Mouse (Mus musculus) effector memory CD4-positive, alpha-beta T cell, adult 5 months (primary cell): ENCODE measurements around the gene Cbx4. TPM values are rescaled to one million over a fixed set of nuclear protein-coding genes. Genes with fewer than 3 reads are reported as not detected.

Experiments
- polyA plus RNA-seq: library from polyadenylated mRNA; unstranded; fragments of 100-300 nt; shearing (Covaris generic); gene quantifications from one replicate; pipeline ENCODE4 v1.2.1, GENCODE M21; 2017

The Cbx4 gene
- 95.9 TPM for polyA plus RNA-seq

GRCm38 (mm10) chr11:119086144-119086971, at the start of gene Cbx4:
Gene Cbx4 (minus strand): TSS chr11:119086221.

GRCm38 (mm10) chr11:119040600-119041324, 45.3 kb downstream of the Cbx4 start, which contains the start of gene Cbx8:
Gene Cbx8 (minus strand): TSS chr11:119040969.

Other genes with a start within 250 kb of the Cbx4 start
- 0.14 TPM for gene Rbfox3, start 174.6 kb downstream of the Cbx4 start, polyA plus RNA-seq
- gene Enpp7, start 98.0 kb downstream of the Cbx4 start, polyA plus RNA-seq, result not detected
- gene Cbx2, start 63.3 kb downstream of the Cbx4 start, polyA plus RNA-seq, result 1.7 TPM
- 4.2 TPM for gene Cbx8, start 45.3 kb downstream of the Cbx4 start, polyA plus RNA-seq
- 0.15 TPM for gene Tbc1d16, start 142.3 kb upstream of the Cbx4 start, polyA plus RNA-seq
- 1.9 TPM for gene Ccdc40, start 142.4 kb upstream of the Cbx4 start, polyA plus RNA-seq
- gene Gaa, start 181.7 kb upstream of the Cbx4 start, polyA plus RNA-seq, result 38.9 TPM
- gene Eif4a3, start 213.9 kb upstream of the Cbx4 start, polyA plus RNA-seq, result 293 TPM
- not detected for gene Card14, start 221.5 kb upstream of the Cbx4 start, polyA plus RNA-seq